Mouse (Mus musculus) layer of hippocampus, adult 18-20 months (tissue): ENCODE measurements around the gene Cldn13. TPM values are rescaled to one million over a fixed set of nuclear protein-coding genes. Genes with fewer than 3 reads are reported as not detected.

ENCODE experiments used
- DNase-seq, 2 experiments: peaks; one replicate each; pipeline ENCODE4 v3.0.0; 2022; ENCODE audit warnings: low spot score in 2 of 2
- total RNA-seq, 2 experiments: library from RNA; stranded (reverse); gene quantifications; 2 replicates each; pipeline ENCODE4 v1.2.3; 2021

The Cldn13 gene
- total RNA-seq, 2 experiments from 2014 or later: not detected

- DNase-seq: no peak
Observed at GRCm38 (mm10) chr5:134895291-134895690, 20.0 kb downstream of the Cldn13 start.

- DNase-seq: no peak
Observed at GRCm38 (mm10) chr5:134892717-134893116, 22.6 kb downstream of the Cldn13 start.

- no peak for DNase-seq
Observed at GRCm38 (mm10) chr5:134891552-134891951, 23.8 kb downstream of the Cldn13 start.

- DNase-seq: no peak
Observed at GRCm38 (mm10) chr5:134890601-134891054, 24.7 kb downstream of the Cldn13 start.

- DNase-seq: no peak
Observed at GRCm38 (mm10) chr5:134888505-134888904, 26.8 kb downstream of the Cldn13 start.

GRCm38 (mm10) chr5:134887447-134888335 is 27.6 kb downstream of the Cldn13 start:
- no peak for DNase-seq

- DNase-seq: no peak
Observed at GRCm38 (mm10) chr5:134883077-134883476, 32.2 kb downstream of the Cldn13 start.

- no peak for DNase-seq
Observed at GRCm38 (mm10) chr5:134876801-134877200, 38.5 kb downstream of the Cldn13 start.

- DNase-seq: no peak
Observed at GRCm38 (mm10) chr5:134875245-134875644, 40.1 kb downstream of the Cldn13 start.

GRCm38 (mm10) chr5:134873956-134874879 is 41.1 kb downstream of the Cldn13 start:
- DNase-seq: no peak

GRCm38 (mm10) chr5:134873034-134873433 is 42.3 kb downstream of the Cldn13 start:
- no peak for DNase-seq

GRCm38 (mm10) chr5:134872597-134872996 is 42.7 kb downstream of the Cldn13 start:
- DNase-seq: no peak

- DNase-seq: no peak
Observed at GRCm38 (mm10) chr5:134868506-134868905, 46.8 kb downstream of the Cldn13 start.

GRCm38 (mm10) chr5:134867320-134868144 is 47.8 kb downstream of the Cldn13 start:
- DNase-seq: no peak

- DNase-seq: no peak
Observed at GRCm38 (mm10) chr5:134865158-134865557, 50.2 kb downstream of the Cldn13 start.

Other genes starting within 250 kb of the Cldn13 start
- gene Limk1, start 226.9 kb downstream of the Cldn13 start, total RNA-seq: 10 to 100 TPM; 39.9 to 44.8 TPM
- 1 to 10 TPM; 7.1 to 8.2 TPM for gene Eln, start 168.2 kb downstream of the Cldn13 start, total RNA-seq
- not detected for gene Tmem270, start 8.8 kb downstream of the Cldn13 start, total RNA-seq
- gene Mettl27, start 16.8 kb upstream of the Cldn13 start, total RNA-seq: 1 to 10 TPM; 7.5 to 8.6 TPM
- not detected for gene Cldn4, start 31.4 kb upstream of the Cldn13 start, total RNA-seq
- 1 to 10 TPM in 1 of 2 experiments, under 1 TPM in 1; 0.43 to 1.6 TPM for gene Cldn3, start 70.7 kb upstream of the Cldn13 start, total RNA-seq
- 10 to 100 TPM; 27.8 to 29.5 TPM for gene Abhd11, start 93.6 kb upstream of the Cldn13 start, total RNA-seq
- 10 to 100 TPM; 91.5 to 97.8 TPM for gene Stx1a, start 108.0 kb upstream of the Cldn13 start, total RNA-seq
- gene Dnajc30, start 148.7 kb upstream of the Cldn13 start, total RNA-seq: 10 to 100 TPM; 40.1 to 43.4 TPM
- gene Bud23, start 149.4 kb upstream of the Cldn13 start, total RNA-seq: 10 to 100 TPM; 49.0 to 57.9 TPM
- 10 to 100 TPM; 33.3 to 35.3 TPM for gene Vps37d, start 162.7 kb upstream of the Cldn13 start, total RNA-seq
- gene Mlxipl, start 174.4 kb upstream of the Cldn13 start, total RNA-seq: 1 to 10 TPM; 4.7 to 4.9 TPM
- 10 to 100 TPM; 30.4 to 31.5 TPM for gene Tbl2, start 234.1 kb upstream of the Cldn13 start, total RNA-seq